Mouse (Mus musculus): Measurements from ENCODE around the gene Fam83d. TPM values are rescaled to one million over a fixed set of nuclear protein-coding genes. Genes with fewer than 3 reads are reported as not detected.
A peak's percentile ranks its signal among the peaks of the same experiment; 100 is the strongest.

Gene Fam83d
- polyA plus RNA-seq, 1 experiment from 2014 or later, result 39.9 TPM

DNA sequence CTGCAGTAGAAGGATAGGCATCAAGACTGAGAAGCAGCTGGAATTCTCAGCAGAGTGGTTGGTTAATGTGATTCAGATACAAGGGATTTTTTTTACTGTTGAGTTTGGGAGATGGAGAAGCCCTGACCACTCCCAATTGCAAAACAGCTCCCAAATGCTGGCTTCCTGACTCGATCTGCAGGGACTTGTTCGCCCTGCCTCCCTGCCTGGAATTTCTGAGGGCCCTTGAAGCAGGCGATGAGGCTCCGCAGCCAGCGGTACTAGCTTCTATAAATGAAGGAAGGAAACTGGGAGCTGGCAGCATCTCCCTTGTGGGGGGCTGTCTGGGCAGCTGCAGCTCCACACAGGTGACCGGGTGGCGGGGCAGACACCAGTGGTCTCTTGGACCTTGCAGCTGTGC lies 10.5 kb downstream of the Fam83d start:
- no peak overlapping the region for H3K4me3 ChIP-seq (replicated peaks)
- WGBS, result 60% methylated on average over 7 of the region's 7 CpGs
- H3K36me3 ChIP-seq, result peaks cover 34% of the 10 kb centered on the region
- H3K27ac ChIP-seq (replicated peaks), result no peak overlapping the region; the same call in 1 of the 2 replicates
- no peak overlapping the region for H3K4me2 ChIP-seq (replicated peaks)
- H3K27me3 ChIP-seq, result no peaks in the 10 kb centered on the region
- H3K4me1 ChIP-seq, result peaks cover 28% of the 10 kb centered on the region
- no peak overlapping the region for H3K9ac ChIP-seq
- no peak for ATAC-seq (ENCODE audit: insufficient number of reproducible peaks, low FRiP score, low TSS enrichment, low read depth)
- H3K9me3 ChIP-seq (replicated peaks), result no peaks in the 10 kb centered on the region

DNA sequence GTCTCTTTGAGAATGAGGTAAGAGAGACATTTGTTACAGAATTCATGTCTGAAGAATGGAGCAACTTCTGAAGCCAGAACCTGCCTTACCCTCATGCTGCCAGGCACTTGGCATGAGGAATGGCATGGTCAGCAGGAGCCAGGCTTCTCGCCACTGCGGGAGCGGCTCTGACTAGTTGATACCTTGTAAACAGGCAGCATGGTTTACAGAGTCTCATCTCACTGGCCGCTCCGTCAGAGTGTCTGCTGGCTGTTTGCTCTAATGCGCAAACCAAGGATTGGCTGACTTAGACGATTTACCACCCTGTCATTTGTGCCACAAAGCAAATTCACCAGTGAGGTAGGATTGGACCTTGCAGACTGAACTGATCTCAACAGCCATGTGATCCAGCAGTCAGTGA lies 13.2 kb downstream of the Fam83d start:
- H3K4me3 ChIP-seq (replicated peaks), result no peak overlapping the region
- H3K36me3 ChIP-seq, result peaks cover 52% of the 10 kb centered on the region
- H3K4me2 ChIP-seq (replicated peaks), result no peak overlapping the region
- H3K9me3 ChIP-seq (replicated peaks), result no peaks in the 10 kb centered on the region
- H3K27me3 ChIP-seq, result no peaks in the 10 kb centered on the region
- peaks cover 24% of the 10 kb centered on the region for H3K4me1 ChIP-seq
- no peak overlapping the region for H3K27ac ChIP-seq (replicated peaks)
- WGBS, result 96% methylated on average over 7 of the region's 7 CpGs
- H3K9ac ChIP-seq, result no peak overlapping the region
- ATAC-seq (ENCODE audit: insufficient number of reproducible peaks, low FRiP score, low TSS enrichment, low read depth), result no peak

DNA sequence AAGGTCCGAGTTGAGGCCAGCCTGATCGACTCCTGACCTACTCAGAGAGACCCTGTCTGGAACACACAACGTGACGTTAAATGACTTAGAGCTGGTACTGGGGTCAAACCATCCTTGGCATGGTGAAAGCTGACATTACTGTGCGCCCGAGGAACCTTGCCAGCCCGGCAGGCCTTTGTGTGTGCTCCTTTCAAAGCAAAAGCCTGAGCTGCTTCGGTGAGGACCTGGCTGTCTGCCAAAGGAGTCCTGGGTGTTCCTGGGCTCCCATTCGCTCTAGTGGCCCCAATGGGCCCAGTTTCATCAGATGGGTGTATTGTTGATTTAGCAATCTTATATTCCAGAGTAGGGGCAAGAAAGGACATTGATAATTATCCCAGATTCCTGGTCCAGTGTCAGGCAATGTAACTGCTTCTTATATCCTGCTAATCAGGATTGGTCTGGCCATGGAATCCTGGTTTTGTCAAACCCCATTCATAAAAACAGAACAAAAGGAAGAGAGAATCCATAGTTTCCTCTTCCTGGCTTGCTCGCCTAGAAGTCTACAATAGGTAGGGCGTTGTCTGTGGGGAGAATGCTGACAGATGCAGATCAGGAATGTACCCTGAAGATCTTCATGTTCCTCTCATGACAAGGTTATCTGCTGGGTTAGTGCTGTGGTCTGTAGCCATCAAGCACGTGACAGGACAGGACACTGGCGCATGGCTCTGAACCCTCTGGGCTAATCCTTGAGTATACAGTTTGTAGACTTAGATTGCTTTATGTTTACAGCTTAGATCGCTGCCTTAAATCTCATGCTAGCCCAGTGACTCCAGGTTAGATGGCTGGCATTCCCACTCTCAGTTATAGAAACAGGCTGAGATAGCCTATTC lies 19.3 kb downstream of the Fam83d start:
- Histone ChIP-seq H3K27ac (replicated peaks) (no peak overlapping the region), H3K4me2 (replicated peaks) (no peak overlapping the region), H3K4me1 (no peaks in the 10 kb centered on the region), H3K36me3 (peaks cover 40% of the 10 kb centered on the region), H3K9ac (no peak overlapping the region), H3K27me3 (no peaks in the 10 kb centered on the region), H3K4me3 (replicated peaks) (no peak overlapping the region), H3K9me3 (replicated peaks) (no peaks in the 10 kb centered on the region)
- no peak for ATAC-seq (ENCODE audit: insufficient number of reproducible peaks, low FRiP score, low TSS enrichment, low read depth)
- 84% methylated on average over 14 of the region's 14 CpGs for WGBS

DNA sequence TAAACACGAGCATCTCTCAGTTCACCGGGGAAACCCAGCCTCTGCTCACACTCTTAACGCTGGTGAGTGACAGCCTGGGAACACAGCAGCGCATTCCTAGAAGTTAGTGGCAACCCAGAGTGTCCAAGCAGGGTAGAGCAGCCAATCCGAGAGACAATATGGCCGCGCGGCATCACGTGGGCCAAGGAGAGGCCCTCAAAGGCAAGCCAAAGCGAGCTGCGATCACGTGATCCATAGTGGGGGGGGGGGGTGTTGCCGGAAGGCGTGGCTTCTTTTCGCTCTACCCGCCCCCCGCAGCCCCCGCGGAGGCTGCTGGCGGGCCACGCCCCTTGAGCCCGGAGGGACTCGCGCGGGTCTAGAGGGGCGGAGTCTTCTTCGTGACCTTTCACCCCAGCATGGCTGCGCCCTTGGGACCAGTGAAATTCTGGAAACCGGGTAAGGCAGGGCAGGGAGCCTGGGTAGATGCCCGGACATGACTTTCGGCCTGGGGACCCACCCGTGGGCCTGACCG lies 26.7 kb downstream of the Fam83d start, which contains the start of gene Dhx35:
Dhx35 (plus strand) TSS at position 314 of the 511 bp plus-strand sequence.
- WGBS, result under 1% methylated on average over 33 of the region's 33 CpGs
- Histone ChIP-seq H3K4me1 (peaks cover 20% of the 10 kb centered on the region), H3K4me2 (replicated peaks) (peak within 1 kb of the TSS; percentile 75), H3K4me3 (replicated peaks) (peak within 1 kb of the TSS; percentile 91), H3K27me3 (no peaks in the 10 kb centered on the region), H3K36me3 (no peaks in the 10 kb centered on the region), H3K9me3 (replicated peaks) (no peaks in the 10 kb centered on the region), H3K27ac (replicated peaks) (peak within 1 kb of the TSS; percentile 86), H3K9ac (peak within 1 kb of the TSS; percentile 63)
- ATAC-seq (ENCODE audit: insufficient number of reproducible peaks, low FRiP score, low TSS enrichment, low read depth), result peak; percentile 98

DNA sequence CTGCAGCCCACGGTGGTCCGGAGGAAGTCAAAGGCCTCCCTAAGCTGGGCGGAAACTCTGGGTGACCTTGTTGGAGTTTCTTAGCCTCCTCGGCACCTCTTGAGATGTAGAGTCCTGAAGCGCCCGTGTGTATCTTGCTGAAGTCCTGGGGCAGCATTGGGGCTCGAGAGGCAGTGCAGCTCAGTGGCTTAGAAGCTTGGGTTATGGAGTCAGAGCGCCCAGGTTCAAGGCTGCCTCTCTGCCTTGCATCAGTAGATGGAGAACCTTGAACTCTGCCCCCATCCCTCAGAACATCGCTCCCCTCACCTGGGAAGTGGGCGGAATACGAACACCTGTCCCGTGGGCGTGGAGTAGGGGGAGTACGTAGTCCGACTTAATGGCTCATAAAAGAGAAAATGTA lies 27.1 kb downstream of the Fam83d start:
- H3K4me3 ChIP-seq (replicated peaks), result peak overlapping the region; percentile 91
- H3K27me3 ChIP-seq, result no peaks in the 10 kb centered on the region
- whole genome bisulfite sequencing, result 11% methylated on average over 15 of the region's 15 CpGs
- H3K27ac ChIP-seq (replicated peaks), result peak overlapping the region; percentile 86
- ATAC-seq (ENCODE audit: insufficient number of reproducible peaks, low FRiP score, low TSS enrichment, low read depth), result no peak
- H3K9me3 ChIP-seq (replicated peaks), result no peaks in the 10 kb centered on the region
- no peaks in the 10 kb centered on the region for H3K36me3 ChIP-seq
- H3K4me1 ChIP-seq, result peaks cover 22% of the 10 kb centered on the region
- H3K4me2 ChIP-seq (replicated peaks), result peak overlapping the region; percentile 75
- peak overlapping the region; percentile 63 for H3K9ac ChIP-seq

DNA sequence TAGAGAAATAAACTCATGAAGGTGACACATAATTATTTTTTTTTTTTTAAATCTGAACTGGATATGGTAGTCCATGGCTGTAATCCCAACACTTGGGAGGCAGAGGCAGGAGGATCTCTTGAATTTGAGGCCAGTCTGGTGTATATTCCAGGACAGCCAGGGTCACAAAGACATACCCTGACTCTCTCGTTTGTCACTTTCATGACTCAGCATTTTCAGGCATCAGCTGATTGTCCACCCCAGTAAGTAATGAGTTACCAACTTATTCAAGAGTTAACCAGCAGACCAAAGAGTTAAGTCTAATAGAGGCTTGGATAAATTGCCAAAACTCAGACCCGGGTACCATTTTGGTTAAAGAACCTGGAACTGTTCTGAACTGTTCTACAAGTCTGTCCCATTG lies 28.0 kb downstream of the Fam83d start:
- Histone ChIP-seq H3K4me1 (peaks cover 22% of the 10 kb centered on the region), H3K36me3 (no peaks in the 10 kb centered on the region), H3K4me3 (replicated peaks) (no peak overlapping the region), H3K27ac (replicated peaks) (no peak overlapping the region), H3K9ac (no peak overlapping the region), H3K9me3 (replicated peaks) (no peaks in the 10 kb centered on the region), H3K27me3 (no peaks in the 10 kb centered on the region), H3K4me2 (replicated peaks) (no peak overlapping the region; the same call in 1 of the 2 replicates)
- no peak for ATAC-seq (ENCODE audit: insufficient number of reproducible peaks, low FRiP score, low TSS enrichment, low read depth)
- 80% methylated on average over 2 of the region's 2 CpGs for WGBS

DNA sequence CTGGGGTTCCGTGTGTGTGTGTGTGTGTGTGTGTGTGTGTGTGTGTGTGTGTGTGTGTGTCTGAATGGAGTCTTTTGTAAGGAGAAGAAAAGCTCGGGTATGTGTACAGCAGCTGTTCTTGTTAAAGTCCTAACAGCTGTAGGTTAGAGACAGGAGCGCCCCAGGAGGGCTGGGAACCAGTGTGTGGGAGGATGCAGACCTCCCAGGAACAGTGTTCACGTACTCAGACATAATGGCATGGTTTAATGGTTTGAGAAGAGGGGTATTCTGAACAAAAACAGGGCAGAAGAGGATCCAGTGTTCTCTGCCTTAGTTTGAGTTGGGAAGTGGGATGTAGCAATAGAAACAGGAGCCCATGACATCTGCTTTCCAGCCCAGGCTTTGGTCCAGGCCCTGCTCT lies 31.4 kb downstream of the Fam83d start:
- no peak overlapping the region for H3K4me3 ChIP-seq (replicated peaks)
- H3K4me1 ChIP-seq, result peaks cover 17% of the 10 kb centered on the region
- H3K9me3 ChIP-seq (replicated peaks), result no peaks in the 10 kb centered on the region
- no peaks in the 10 kb centered on the region for H3K27me3 ChIP-seq
- H3K4me2 ChIP-seq (replicated peaks), result no peak overlapping the region
- H3K9ac ChIP-seq, result no peak overlapping the region
- ATAC-seq (ENCODE audit: insufficient number of reproducible peaks, low FRiP score, low TSS enrichment, low read depth), result no peak
- 42% methylated on average over 4 of the region's 4 CpGs for WGBS
- H3K36me3 ChIP-seq, result peaks cover 20% of the 10 kb centered on the region; the same call in 1 of the 2 replicates
- H3K27ac ChIP-seq (replicated peaks), result peak overlapping the region; percentile 40

DNA sequence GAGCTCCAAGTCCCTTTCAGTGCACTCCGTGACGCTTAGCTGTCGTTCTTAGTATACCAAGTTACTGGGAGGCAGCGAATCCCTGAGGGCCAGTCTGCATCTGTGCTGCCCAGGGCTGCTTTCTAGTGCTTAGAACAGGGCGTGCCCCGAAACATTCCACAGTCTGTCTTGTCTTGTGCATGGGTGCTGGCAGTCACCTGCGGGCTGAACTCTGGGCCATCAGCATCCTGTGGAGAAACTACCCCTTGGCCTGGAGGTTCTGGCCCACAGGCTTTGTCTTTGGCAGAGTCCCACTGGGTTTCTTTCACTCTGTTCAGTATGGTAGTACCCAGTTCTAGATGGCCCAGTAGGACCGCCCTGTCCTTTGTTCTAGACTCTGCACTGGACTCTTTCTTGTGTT lies 32.9 kb downstream of the Fam83d start:
- Histone ChIP-seq H3K4me2 (replicated peaks) (no peak overlapping the region), H3K9me3 (replicated peaks) (no peaks in the 10 kb centered on the region), H3K9ac (no peak overlapping the region), H3K36me3 (peaks cover 26% of the 10 kb centered on the region; the same call in 1 of the 2 replicates), H3K27me3 (no peaks in the 10 kb centered on the region), H3K4me3 (replicated peaks) (no peak overlapping the region), H3K27ac (replicated peaks) (no peak overlapping the region), H3K4me1 (0 out of 2 replicates have a peak, but pooled peaks cover 13% of the 10 kb centered on the region)
- no peak for ATAC-seq (ENCODE audit: insufficient number of reproducible peaks, low FRiP score, low TSS enrichment, low read depth)
- WGBS, result 88% methylated on average over 8 of the region's 8 CpGs

DNA sequence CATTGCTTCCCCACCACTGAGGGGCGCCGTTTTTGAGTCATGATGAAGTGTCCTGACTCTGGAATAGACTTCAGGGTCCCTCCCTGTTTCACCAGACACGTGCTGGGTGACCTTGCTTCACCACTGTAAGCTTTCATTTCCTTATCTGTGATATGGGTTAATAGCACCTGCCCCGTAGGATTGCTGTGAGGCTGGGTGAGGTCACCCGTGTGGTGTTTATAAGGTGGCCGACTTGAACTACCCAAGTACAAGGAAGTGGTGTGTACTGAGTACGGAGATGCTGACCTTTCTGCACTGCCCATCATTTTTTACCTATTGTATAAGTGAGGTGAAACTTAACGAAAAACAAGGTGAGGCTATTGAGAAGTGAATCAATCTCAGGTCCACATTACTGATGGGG lies 35.7 kb downstream of the Fam83d start:
- WGBS, result 89% methylated on average over 8 of the region's 8 CpGs

DNA sequence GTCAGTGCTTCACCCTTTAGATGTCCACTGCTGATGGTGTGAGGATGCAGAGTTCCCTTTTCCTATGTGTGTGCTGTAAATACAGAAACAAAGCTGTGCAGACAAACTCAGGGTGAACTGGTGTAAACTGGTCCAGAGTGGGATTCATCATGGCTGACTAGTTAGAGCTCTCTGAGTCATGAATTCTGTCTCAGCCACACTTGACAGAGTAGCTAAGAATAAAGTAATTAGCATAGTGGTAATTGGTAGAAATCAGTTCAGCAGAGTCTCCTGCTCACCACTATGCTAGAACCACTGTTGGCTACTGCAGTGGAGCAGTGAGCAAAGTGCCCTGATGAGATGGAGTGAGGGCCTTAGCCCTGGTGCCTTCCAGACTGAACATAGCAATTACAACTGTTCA lies 47.8 kb downstream of the Fam83d start:
- H3K9me3 ChIP-seq (replicated peaks), result no peaks in the 10 kb centered on the region
- no peak overlapping the region for H3K27ac ChIP-seq (replicated peaks)
- ATAC-seq (ENCODE audit: insufficient number of reproducible peaks, low FRiP score, low TSS enrichment, low read depth), result no peak
- peaks cover 38% of the 10 kb centered on the region for H3K36me3 ChIP-seq
- no peak overlapping the region for H3K4me3 ChIP-seq (replicated peaks)
- H3K27me3 ChIP-seq, result no peaks in the 10 kb centered on the region
- H3K4me2 ChIP-seq (replicated peaks), result no peak overlapping the region
- no peak overlapping the region for H3K9ac ChIP-seq
- H3K4me1 ChIP-seq, result no peaks in the 10 kb centered on the region

More for the DNA sequence above, 35.7 kb downstream of the Fam83d start:
- Histone ChIP-seq H3K9me3 (replicated peaks) (no peaks in the 10 kb centered on the region), H3K27me3 (no peaks in the 10 kb centered on the region), H3K9ac (no peak overlapping the region), H3K4me2 (replicated peaks) (no peak overlapping the region), H3K4me1 (0 out of 2 replicates have a peak, but pooled peaks cover 10% of the 10 kb centered on the region), H3K27ac (replicated peaks) (no peak overlapping the region), H3K4me3 (replicated peaks) (no peak overlapping the region), H3K36me3 (peaks cover 35% of the 10 kb centered on the region; the same call in 1 of the 2 replicates)
- ATAC-seq (ENCODE audit: insufficient number of reproducible peaks, low FRiP score, low TSS enrichment, low read depth), result no peak

DNA sequence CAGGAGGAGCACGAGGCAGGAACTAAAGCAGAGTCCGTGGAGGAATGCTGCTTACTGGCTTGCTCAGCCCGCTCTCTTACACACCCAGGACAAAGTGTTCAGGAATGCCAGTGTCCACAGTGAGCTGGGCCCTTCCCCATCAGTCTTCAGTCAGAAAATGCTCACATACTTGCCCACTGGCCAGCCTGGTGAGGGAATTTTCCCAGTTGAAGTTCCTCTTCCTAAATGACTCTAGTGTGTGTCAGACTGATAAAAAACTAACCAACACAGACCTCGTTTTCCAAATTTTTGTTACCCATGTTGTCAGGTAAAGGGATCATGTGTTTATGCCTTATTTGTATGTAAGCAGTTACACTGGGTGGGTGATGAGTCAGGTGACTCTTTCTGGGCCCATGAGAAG lies 48.3 kb downstream of the Fam83d start:
- Histone ChIP-seq H3K27me3 (no peaks in the 10 kb centered on the region), H3K4me2 (replicated peaks) (no peak overlapping the region), H3K27ac (replicated peaks) (no peak overlapping the region), H3K4me3 (replicated peaks) (no peak overlapping the region), H3K9ac (no peak overlapping the region), H3K9me3 (replicated peaks) (no peaks in the 10 kb centered on the region), H3K4me1 (no peaks in the 10 kb centered on the region), H3K36me3 (peaks cover 38% of the 10 kb centered on the region)
- WGBS, result 81% methylated on average over 4 of the region's 4 CpGs
- no peak for ATAC-seq (ENCODE audit: insufficient number of reproducible peaks, low FRiP score, low TSS enrichment, low read depth)
